Mouse (Mus musculus) Patski (cell line): ENCODE measurements at regions not wholly inside any gene's neighbourhood (a gene's known extent, or its start where the extent isn't known, plus 50 kb on each side); places are given as distances from the start of the nearest gene placed in this dataset.

Experiments used
- ATAC-seq: fragments of 100-300 bp; one replicate; pipeline ENCODE4 v1.8.0; 2021
- CTCF ChIA-PET: fragments of 350-600 bp; sonication (Branson Sonifier 250); formaldehyde crosslinking; loops from one replicate; lab custom pipeline; 2022; ENCODE audit warnings: inconsistent platforms; lab: Charles Lee
- POLR2A ChIA-PET: fragments of 350-600 bp; sonication (Branson Sonifier 250); formaldehyde crosslinking; loops from one replicate; lab custom pipeline; 2022; ENCODE audit warnings: antibody characterized with exemption, inconsistent platforms; lab: Charles Lee
- DNase-seq: peaks from one replicate; pipeline ENCODE4 v3.0.0-alpha.2; 2011; ENCODE audit warnings: low read depth, low spot score
- H3K27me3 ChIP-seq: fragments of 371-371 bp; one replicate; pipeline ENCODE4 v1.5.1; 2021
- CTCF ChIP-seq: fragments of 100-300 bp; IDR thresholded peaks from one replicate; pipeline ENCODE4 v1.5.1; 2021
- in situ Hi-C: fragments of 300-500 bp; cut with MboI; formaldehyde crosslinking; loops from 3 replicates; pipeline ENCODE4 v1.11.1; 2018; ENCODE audit warnings: low pct_unique_long_range_greater_than_20kb, mixed read lengths

GRCm38 (mm10) chr10:44628387-44628786 is 100.1 kb upstream of the Prdm1 start:
- CTCF ChIA-PET = no interaction called here
- peaks cover 10% of the 10 kb centered on the region for H3K27me3 ChIP-seq
- DNase-seq (no peak), ATAC-seq (no peak)
- POLR2A ChIA-PET = no interaction called here
- in situ Hi-C loops = no loop called here
- no peak for TF ChIP-seq CTCF

- TF ChIP-seq CTCF = no peak
- ChIA-PET CTCF (interaction anchor here (1.5 kb wide), 1 partner anchor 42 kb away, joined by 4 read pairs; no protein-coding TSS in a partner anchor), POLR2A (no interaction called here)
- DNase-seq = no peak
- ATAC-seq = no peak
- in situ Hi-C loops = no loop called here
- H3K27me3 ChIP-seq = peaks cover 10% of the 10 kb centered on the region
Observed at GRCm38 (mm10) chr10:44627431-44627830, 99.1 kb upstream of the Prdm1 start.

- POLR2A ChIA-PET = no interaction called here
- in situ Hi-C loops = no loop called here
- CTCF ChIA-PET = no interaction called here
- TF ChIP-seq CTCF = no peak
- no peak for ATAC-seq
- peaks cover 10% of the 10 kb centered on the region for H3K27me3 ChIP-seq
- no peak for DNase-seq
Observed at GRCm38 (mm10) chr10:44625521-44625920, 97.2 kb upstream of the Prdm1 start.

GRCm38 (mm10) chr10:44615586-44615985 is 87.3 kb upstream of the Prdm1 start:
- POLR2A ChIA-PET = no interaction called here
- H3K27me3 ChIP-seq = no peaks in the 10 kb centered on the region
- in situ Hi-C loops = no loop called here
- TF ChIP-seq CTCF = no peak
- no peak for DNase-seq
- CTCF ChIA-PET = no interaction called here
- no peak for ATAC-seq

- no peaks in the 10 kb centered on the region for H3K27me3 ChIP-seq
- in situ Hi-C loops = no loop called here
- POLR2A ChIA-PET = interaction anchor here (0.6 kb wide), 1 partner anchor 806 kb away, joined by 5 read pairs; no protein-coding TSS in a partner anchor
- TF ChIP-seq CTCF = no peak
- ATAC-seq (no peak), DNase-seq (no peak)
- CTCF ChIA-PET = no interaction called here
Observed at GRCm38 (mm10) chr10:44612571-44612970, 84.3 kb upstream of the Prdm1 start.

GRCm38 (mm10) chr10:44611399-44611798 is 83.1 kb upstream of the Prdm1 start:
- no peaks in the 10 kb centered on the region for H3K27me3 ChIP-seq
- no peak for DNase-seq
- POLR2A ChIA-PET = no interaction called here
- in situ Hi-C loops = no loop called here
- CTCF ChIA-PET = no interaction called here
- ATAC-seq = no peak
- no peak for TF ChIP-seq CTCF

- ATAC-seq (no peak), DNase-seq (no peak)
- H3K27me3 ChIP-seq = no peaks in the 10 kb centered on the region
- in situ Hi-C loops = no loop called here
- CTCF ChIA-PET = no interaction called here
- no peak for TF ChIP-seq CTCF
- POLR2A ChIA-PET = no interaction called here
Observed at GRCm38 (mm10) chr10:44609187-44609586, 80.9 kb upstream of the Prdm1 start.

GRCm38 (mm10) chr10:44607334-44607851 is 79.1 kb upstream of the Prdm1 start:
- DNase-seq (no peak), ATAC-seq (no peak)
- no peaks in the 10 kb centered on the region for H3K27me3 ChIP-seq
- in situ Hi-C loops = no loop called here
- no peak for TF ChIP-seq CTCF
- ChIA-PET CTCF (no interaction called here), POLR2A (no interaction called here)

- H3K27me3 ChIP-seq = no peaks in the 10 kb centered on the region
- ATAC-seq (no peak), DNase-seq (no peak)
- POLR2A ChIA-PET = no interaction called here
- in situ Hi-C loops = no loop called here
- no peak for TF ChIP-seq CTCF
- CTCF ChIA-PET = no interaction called here
Observed at GRCm38 (mm10) chr10:44604512-44604911, 76.2 kb upstream of the Prdm1 start.

- ChIA-PET POLR2A (interaction anchor here (0.6 kb wide), 1 partner anchor 424 kb away, joined by 3 read pairs; no protein-coding TSS in a partner anchor), CTCF (no interaction called here)
- no peaks in the 10 kb centered on the region for H3K27me3 ChIP-seq
- in situ Hi-C loops = no loop called here
- TF ChIP-seq CTCF = no peak
- DNase-seq (no peak), ATAC-seq (no peak)
Observed at GRCm38 (mm10) chr10:44603461-44603860, 75.2 kb upstream of the Prdm1 start.

GRCm38 (mm10) chr10:44601550-44601949 is 73.2 kb upstream of the Prdm1 start:
- H3K27me3 ChIP-seq = no peaks in the 10 kb centered on the region
- TF ChIP-seq CTCF = no peak
- in situ Hi-C loops = no loop called here
- DNase-seq (no peak), ATAC-seq (no peak)
- POLR2A ChIA-PET = no interaction called here
- CTCF ChIA-PET = interaction anchor here (1.2 to 1.8 kb wide), 2 partner anchors 12 to 28 kb away, joined by 3 to 4 read pairs; no protein-coding TSS in a partner anchor

- no peak for DNase-seq
- in situ Hi-C loops = no loop called here
- ChIA-PET CTCF (interaction anchor here (1.1 to 1.8 kb wide), 2 partner anchors 10 to 12 kb away, joined by 3 to 4 read pairs; no protein-coding TSS in a partner anchor), POLR2A (no interaction called here)
- no peak for ATAC-seq
- TF ChIP-seq CTCF = no peak
- no peaks in the 10 kb centered on the region for H3K27me3 ChIP-seq
Observed at GRCm38 (mm10) chr10:44599964-44600334, 71.6 kb upstream of the Prdm1 start.
